Mouse (Mus musculus): ENCODE results near the gene Polr3e. TPM values are rescaled to one million over a fixed set of nuclear protein-coding genes. Genes with fewer than 3 reads are reported as not detected.

The Polr3e gene
- total RNA-seq (2012; rRNA removed): 44.4 and 51.1 TPM in 2 replicates

DNA sequence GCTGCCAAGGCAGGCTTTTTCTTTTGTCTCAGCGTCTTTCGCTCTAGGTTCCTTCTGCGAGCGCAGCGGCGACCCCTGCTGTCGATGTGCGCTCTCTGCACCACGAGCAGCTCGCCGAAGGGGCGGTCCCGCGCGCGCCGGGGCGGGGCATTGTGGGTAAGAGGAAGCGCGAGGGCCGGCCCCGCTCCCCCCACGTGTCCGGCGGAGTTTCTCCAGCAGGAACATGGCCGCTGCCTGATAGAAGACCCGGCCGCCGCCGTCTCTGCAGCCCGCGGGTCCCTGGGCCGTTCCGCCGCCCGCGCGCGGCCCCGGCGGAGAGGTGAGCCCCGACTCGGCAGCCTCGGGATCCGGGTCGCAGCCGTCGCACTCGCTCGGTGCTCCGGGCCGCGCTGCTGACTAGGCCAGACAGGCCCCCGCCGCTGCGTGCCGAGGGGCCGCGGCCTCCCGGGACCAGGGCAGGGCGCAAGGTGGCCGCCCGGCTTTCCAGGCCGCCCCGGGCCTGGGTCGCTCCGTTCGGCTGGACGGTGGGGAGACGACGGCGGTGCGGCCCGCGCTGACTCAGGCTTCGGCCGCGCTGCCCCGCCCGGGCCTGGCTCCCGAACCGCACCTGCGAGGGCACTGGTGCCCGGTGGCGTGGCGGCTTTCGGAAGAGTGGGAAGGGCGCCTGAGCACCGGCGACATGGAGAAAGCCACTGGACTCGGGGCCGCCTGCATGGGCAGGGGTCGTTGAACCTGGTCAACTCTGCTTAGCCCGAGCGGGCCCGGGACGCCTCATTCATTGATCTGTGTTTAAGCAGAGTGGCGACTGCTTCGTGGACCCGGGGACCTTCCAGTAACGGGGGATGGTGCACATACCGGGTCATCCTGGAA, at the start of gene Polr3e:
Gene Polr3e, plus strand, starts transcription at position 153 of the 870 bp plus-strand sequence.
- peak; percentile 54; the same call in 1 of the 2 replicates for TF ChIP-seq ZC3H11A (IDR thresholded peaks at IDR 0.05; ENCODE audit: borderline replicate concordance, low read depth, low read length)
- TF ChIP-seq CHD2 (IDR thresholded peaks at IDR 0.05; ENCODE audit: low read depth, low read length): no peak
- peak; percentile 43 for TF ChIP-seq HCFC1 (IDR thresholded peaks at IDR 0.05; ENCODE audit: borderline replicate concordance, insufficient read depth, low read length)
- no peak for TF ChIP-seq ZNF384 (IDR thresholded peaks at IDR 0.05; ENCODE audit: low read depth, low read length)
- TF ChIP-seq MAFK (IDR thresholded peaks at IDR 0.05; ENCODE audit: insufficient read depth, low read depth, low read length): no peak
- H3K9me3 ChIP-seq (ENCODE audit: control insufficient read depth, insufficient read depth, low read depth, low read length): no peaks in the 10 kb centered on the region
- H3K36me3 ChIP-seq (ENCODE audit: control insufficient read depth, insufficient read depth, low read length, poor library complexity, severe bottlenecking): peaks cover 3% of the 10 kb centered on the region; the same call in 1 of the 2 replicates
- peak within 1 kb of the TSS; percentile 56 for H3K27ac ChIP-seq (ENCODE audit: insufficient read depth, low read depth, low read length, poor library complexity, severe bottlenecking)
- peaks cover 2 to 11% of the 10 kb centered on the region in 2 experiments; a peak in 2 of 4 replicates for H3K4me1 ChIP-seq (ENCODE audit: control insufficient read depth in 2 of 2, insufficient read depth in 2 of 2, low read length in 2 of 2, poor library complexity in 1 of 2)
- DNase-seq (ENCODE audit: low read depth, low spot score): peak; percentile 93
- peak within 1 kb of the TSS; percentile 77 to 80 for H3K4me3 ChIP-seq (ENCODE audit: insufficient read depth in 1 of 2, low read depth in 1 of 2, low read length in 2 of 2, poor library complexity in 1 of 2, severe bottlenecking in 1 of 2)
- peak within 1 kb of the TSS; percentile 90 for H3K9ac ChIP-seq (ENCODE audit: insufficient read depth, low read depth, low read length, poor library complexity, severe bottlenecking)
- in situ Hi-C loops (cut with MboI; ENCODE audit: low sequenced_read_pairs in 2 of 2, unreplicated experiment in 2 of 2): loop anchor here in 1 of 2 experiments (10.0 kb wide), 1 partner anchor 73 kb away; the partner anchor contains the start of gene Eef2k

DNA sequence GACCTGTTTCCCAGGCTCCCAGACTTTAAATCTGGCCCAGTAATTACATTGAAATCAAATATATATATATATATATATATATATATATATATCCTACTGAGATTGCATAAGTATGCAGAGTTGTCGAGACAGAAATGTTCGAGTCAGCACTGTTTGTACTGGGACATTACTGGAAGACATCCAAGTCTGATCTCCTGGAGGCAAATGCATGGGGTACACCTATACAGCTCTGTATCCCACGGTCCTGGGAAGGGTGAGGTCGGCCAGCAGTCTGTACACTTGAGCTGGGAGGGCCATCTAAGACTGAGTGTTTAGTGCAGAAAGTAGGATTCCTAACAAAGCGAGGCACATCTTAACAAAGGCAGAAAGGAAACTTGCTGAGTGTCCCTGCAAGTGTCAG, 47.7 kb upstream of the Polr3e start:
- no peak overlapping the region for H3K9ac ChIP-seq (ENCODE audit: insufficient read depth, low read depth, low read length, poor library complexity, severe bottlenecking)
- DNase-seq (ENCODE audit: low read depth, low spot score): no peak
- in situ Hi-C loops (cut with MboI; ENCODE audit: low sequenced_read_pairs in 2 of 2, unreplicated experiment in 2 of 2): no loop called here
- H3K4me3 ChIP-seq (ENCODE audit: insufficient read depth in 1 of 2, low read depth in 1 of 2, low read length in 2 of 2, poor library complexity in 1 of 2, severe bottlenecking in 1 of 2): no peak overlapping the region
- H3K36me3 ChIP-seq (ENCODE audit: control insufficient read depth, insufficient read depth, low read length, poor library complexity, severe bottlenecking): no peaks in the 10 kb centered on the region
- H3K9me3 ChIP-seq (ENCODE audit: control insufficient read depth, insufficient read depth, low read depth, low read length): no peaks in the 10 kb centered on the region
- no peak overlapping the region for H3K27ac ChIP-seq (ENCODE audit: insufficient read depth, low read depth, low read length, poor library complexity, severe bottlenecking)
- TF ChIP-seq CHD2 (IDR thresholded peaks at IDR 0.05; ENCODE audit: low read depth, low read length): no peak
- peaks cover 0 to 10% of the 10 kb centered on the region in 2 experiments; a peak in 2 of 4 replicates for H3K4me1 ChIP-seq (ENCODE audit: control insufficient read depth in 2 of 2, insufficient read depth in 2 of 2, low read length in 2 of 2, poor library complexity in 1 of 2)

GRCm38 (mm10) chr7:120870431-120871008, 47.0 kb upstream of the Polr3e start:
- no peak overlapping the region for H3K4me3 ChIP-seq (ENCODE audit: insufficient read depth in 1 of 2, low read depth in 1 of 2, low read length in 2 of 2, poor library complexity in 1 of 2, severe bottlenecking in 1 of 2)
- no peak overlapping the region for H3K9ac ChIP-seq (ENCODE audit: insufficient read depth, low read depth, low read length, poor library complexity, severe bottlenecking)
- no peaks in the 10 kb centered on the region for H3K36me3 ChIP-seq (ENCODE audit: control insufficient read depth, insufficient read depth, low read length, poor library complexity, severe bottlenecking)
- in situ Hi-C loops (cut with MboI; ENCODE audit: low sequenced_read_pairs in 2 of 2, unreplicated experiment in 2 of 2): no loop called here
- TF ChIP-seq ZNF384 (IDR thresholded peaks at IDR 0.05; ENCODE audit: low read depth, low read length) (no peak), ZC3H11A (IDR thresholded peaks at IDR 0.05; ENCODE audit: borderline replicate concordance, low read depth, low read length) (no peak), HCFC1 (IDR thresholded peaks at IDR 0.05; ENCODE audit: borderline replicate concordance, insufficient read depth, low read length) (no peak)
- H3K27ac ChIP-seq (ENCODE audit: insufficient read depth, low read depth, low read length, poor library complexity, severe bottlenecking): no peak overlapping the region
- H3K9me3 ChIP-seq (ENCODE audit: control insufficient read depth, insufficient read depth, low read depth, low read length): no peaks in the 10 kb centered on the region
- no peak for DNase-seq (ENCODE audit: low read depth, low spot score)
- peaks cover 0 to 7% of the 10 kb centered on the region in 2 experiments; a peak in 1 of 4 replicates for H3K4me1 ChIP-seq (ENCODE audit: control insufficient read depth in 2 of 2, insufficient read depth in 2 of 2, low read length in 2 of 2, poor library complexity in 1 of 2)

DNA sequence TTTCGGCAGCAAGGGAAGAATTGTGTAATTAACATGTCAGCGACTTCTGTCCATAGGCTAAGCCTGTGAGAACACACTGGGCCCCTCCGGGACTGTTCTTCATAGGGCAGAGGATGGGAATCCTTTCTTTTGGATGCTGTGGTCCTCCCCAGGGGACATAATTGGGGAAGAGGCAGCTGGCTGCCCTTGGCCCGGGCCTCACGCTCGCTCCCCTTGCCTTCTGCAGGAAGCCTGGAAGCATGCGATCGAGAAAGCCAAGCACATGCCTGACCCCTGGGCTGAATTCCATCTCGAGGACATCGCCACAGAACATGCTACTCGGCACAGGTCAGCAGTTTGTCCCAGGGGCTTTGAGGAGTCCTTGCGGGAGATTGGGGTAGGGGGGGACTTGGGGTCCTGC, 44.5 kb upstream of the Polr3e start:
- Histone ChIP-seq H3K4me3 (ENCODE audit: insufficient read depth in 1 of 2, low read depth in 1 of 2, low read length in 2 of 2, poor library complexity in 1 of 2, severe bottlenecking in 1 of 2) (no peak overlapping the region), H3K36me3 (ENCODE audit: control insufficient read depth, insufficient read depth, low read length, poor library complexity, severe bottlenecking) (no peaks in the 10 kb centered on the region), H3K9ac (ENCODE audit: insufficient read depth, low read depth, low read length, poor library complexity, severe bottlenecking) (no peak overlapping the region), H3K9me3 (ENCODE audit: control insufficient read depth, insufficient read depth, low read depth, low read length) (no peaks in the 10 kb centered on the region), H3K4me1 (ENCODE audit: control insufficient read depth in 2 of 2, insufficient read depth in 2 of 2, low read length in 2 of 2, poor library complexity in 1 of 2) (peaks cover 0 to 4% of the 10 kb centered on the region in 2 experiments; a peak in 1 of 4 replicates), H3K27ac (ENCODE audit: insufficient read depth, low read depth, low read length, poor library complexity, severe bottlenecking) (no peak overlapping the region)
- in situ Hi-C loops (cut with MboI; ENCODE audit: low sequenced_read_pairs in 2 of 2, unreplicated experiment in 2 of 2): no loop called here
- no peak for DNase-seq (ENCODE audit: low read depth, low spot score)
- TF ChIP-seq ZNF384 (IDR thresholded peaks at IDR 0.05; ENCODE audit: low read depth, low read length) (no peak), MAFK (IDR thresholded peaks at IDR 0.05; ENCODE audit: insufficient read depth, low read depth, low read length) (no peak), CHD2 (IDR thresholded peaks at IDR 0.05; ENCODE audit: low read depth, low read length) (no peak), ZC3H11A (IDR thresholded peaks at IDR 0.05; ENCODE audit: borderline replicate concordance, low read depth, low read length) (no peak), HCFC1 (IDR thresholded peaks at IDR 0.05; ENCODE audit: borderline replicate concordance, insufficient read depth, low read length) (no peak)

Data from ES-E14 (cell line).